Mouse (Mus musculus): ENCODE results near the gene Ooep.

DNA sequence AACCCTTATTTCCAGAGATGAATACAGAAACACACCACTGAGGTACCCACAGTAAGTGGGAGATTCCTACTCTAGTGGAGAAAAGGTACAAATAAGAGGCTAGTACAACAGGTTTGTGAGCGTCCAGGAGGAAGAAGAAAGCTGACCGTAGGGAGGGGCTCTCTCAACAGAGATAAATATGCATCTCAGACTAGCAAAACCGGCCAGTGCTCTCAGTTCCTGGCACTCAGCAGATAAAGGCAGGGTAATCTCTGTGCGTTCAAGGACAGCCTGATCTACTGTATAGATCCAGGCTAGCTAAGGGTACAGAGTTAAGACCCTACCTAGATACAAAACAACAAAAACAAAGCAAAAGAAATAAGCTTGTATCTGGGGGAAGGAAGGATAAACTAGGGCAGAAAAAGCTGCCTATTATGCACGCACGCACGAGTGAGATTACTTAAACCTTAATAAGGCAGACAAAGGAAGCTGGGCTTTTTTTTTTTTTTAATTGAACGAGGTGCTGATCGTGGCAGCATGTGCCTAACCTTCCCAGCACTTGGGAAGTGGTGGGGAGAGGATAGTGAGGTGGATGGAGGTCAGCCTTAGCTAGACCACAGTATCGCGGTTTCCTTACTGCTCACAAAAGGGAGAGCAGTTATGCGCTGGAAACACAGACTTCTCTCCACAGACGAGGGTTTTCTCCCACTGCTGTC, 12.5 kb downstream of the Ooep start:
- no peak for TF ChIP-seq RAD21 (IDR thresholded peaks at IDR 0.05; ENCODE audit: low read depth, low read length)
- no peak for TF ChIP-seq ZNF384 (IDR thresholded peaks at IDR 0.05; ENCODE audit: low read depth, low read length)
- no peak for TF ChIP-seq TCF12 (IDR thresholded peaks at IDR 0.05; ENCODE audit: low read depth, low read length)
- no peak for TF ChIP-seq MAFK (IDR thresholded peaks at IDR 0.05; ENCODE audit: insufficient replicate concordance, low read length)
- no peak for TF ChIP-seq SIN3A (IDR thresholded peaks at IDR 0.05; ENCODE audit: low read length)
- TF ChIP-seq SMC3 (IDR thresholded peaks at IDR 0.05; ENCODE audit: low read depth, low read length): no peak

All from CH12.LX (cell line).